Mouse (Mus musculus) testis, adult 2 months (tissue): ENCODE measurements around the gene S100a6.

Experiments used
- CTCF ChIP-seq: fragments of 200-500 bp; IDR thresholded peaks from 2 replicates; pipeline ENCODE4 v1.5.1; 2012; ENCODE audit warnings: low read depth, mild to moderate bottlenecking, inconsistent platforms, low read length, moderate library complexity; ENCODE audit not compliant: control insufficient read depth, insufficient read depth, insufficient replicate concordance
- POLR2A ChIP-seq: fragments of 200-500 bp; IDR thresholded peaks from 2 replicates; pipeline ENCODE4 v1.6.1; 2012; ENCODE audit warnings: low read depth, mild to moderate bottlenecking, inconsistent platforms, low read length, moderate library complexity; ENCODE audit not compliant: control insufficient read depth

GRCm38 (mm10) chr3:90631984-90632383 is 19.3 kb downstream of the S100a6 start:
- no peak for TF ChIP-seq CTCF
- TF ChIP-seq POLR2A: no peak
